Mouse (Mus musculus) embryonic fibroblast, embryonic 13.5 days (primary cell): ENCODE results near the gene Tns3.

Source experiments
- CTCF ChIP-seq: IDR thresholded peaks from 2 replicates; pipeline ENCODE4 v1.5.1; 2011; ENCODE audit warnings: mild to moderate bottlenecking, control low read depth, low read length, moderate library complexity, borderline replicate concordance; ENCODE audit not compliant: insufficient read depth
- POLR2A ChIP-seq: IDR thresholded peaks from 2 replicates; pipeline ENCODE4 v1.6.1; 2011; ENCODE audit warnings: low read depth, mild to moderate bottlenecking, control low read depth, low read length, moderate library complexity

- TF ChIP-seq CTCF (no peak), POLR2A (no peak)
Observed at GRCm38 (mm10) chr11:8697670-8698069, 33.3 kb upstream of the Tns3 start.
